Mouse (Mus musculus): ENCODE measurements at regions not wholly inside any gene's neighbourhood (a gene's known extent, or its start where the extent isn't known, plus 50 kb on each side); places are given as distances from the start of the nearest gene placed in this dataset.

GRCm38 (mm10) chr4:140463296-140463695 is 202.5 kb downstream of the Arhgef10l start:
- no peak for ATAC-seq (replicated peaks; ENCODE audit: poor library complexity, severe bottlenecking)

DNA sequence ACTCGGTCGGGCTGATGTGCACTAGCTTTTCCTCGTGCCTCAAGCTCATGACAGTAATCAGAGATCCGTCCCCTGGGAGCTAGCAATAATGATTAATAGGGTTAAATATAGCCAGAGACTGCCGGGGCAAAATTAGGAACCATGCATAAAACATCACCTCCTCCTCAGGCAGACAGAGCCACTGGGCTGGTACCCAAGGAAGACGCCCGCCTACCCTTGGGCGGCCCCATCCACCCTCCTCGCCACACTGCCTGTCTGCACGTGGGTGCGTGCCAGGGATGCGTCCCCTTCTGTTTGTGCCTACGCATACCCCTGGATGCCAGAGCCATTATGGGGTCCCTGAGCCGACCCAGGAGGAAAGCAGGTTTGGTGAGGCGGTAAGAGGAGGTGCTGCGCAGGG is 204.5 kb downstream of the Arhgef10l start:
- ATAC-seq (replicated peaks; ENCODE audit: poor library complexity, severe bottlenecking), result no peak

- no peak for ATAC-seq (replicated peaks; ENCODE audit: poor library complexity, severe bottlenecking)
Measured at GRCm38 (mm10) chr4:140449062-140449461, 202.5 kb upstream of the Igsf21 start.

GRCm38 (mm10) chr4:140446455-140446854 is 199.9 kb upstream of the Igsf21 start:
- no peak for ATAC-seq (replicated peaks; ENCODE audit: poor library complexity, severe bottlenecking)

DNA sequence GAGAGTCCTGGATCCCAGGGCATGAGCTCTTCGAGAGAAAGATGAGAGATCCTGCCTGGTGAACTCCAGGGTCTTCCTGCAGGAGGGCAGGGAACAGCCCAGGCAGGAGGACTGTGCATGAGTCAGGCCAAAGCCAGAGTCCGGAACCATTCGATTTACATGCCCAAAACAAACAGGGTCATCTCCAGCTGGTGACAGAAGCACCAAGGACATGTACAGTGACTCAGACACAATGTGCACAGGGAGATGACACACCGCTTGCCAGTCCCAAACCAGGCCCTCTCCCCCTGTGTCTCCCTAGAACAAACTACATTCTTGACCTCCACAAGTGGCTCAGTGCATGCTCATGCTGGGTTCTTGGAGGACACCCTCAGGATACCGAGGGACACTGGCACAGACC is 199.3 kb upstream of the Igsf21 start:
- no peak for ATAC-seq (replicated peaks; ENCODE audit: poor library complexity, severe bottlenecking)

GRCm38 (mm10) chr4:140443221-140443620 is 196.6 kb upstream of the Igsf21 start:
- no peak for ATAC-seq (replicated peaks; ENCODE audit: poor library complexity, severe bottlenecking)

DNA sequence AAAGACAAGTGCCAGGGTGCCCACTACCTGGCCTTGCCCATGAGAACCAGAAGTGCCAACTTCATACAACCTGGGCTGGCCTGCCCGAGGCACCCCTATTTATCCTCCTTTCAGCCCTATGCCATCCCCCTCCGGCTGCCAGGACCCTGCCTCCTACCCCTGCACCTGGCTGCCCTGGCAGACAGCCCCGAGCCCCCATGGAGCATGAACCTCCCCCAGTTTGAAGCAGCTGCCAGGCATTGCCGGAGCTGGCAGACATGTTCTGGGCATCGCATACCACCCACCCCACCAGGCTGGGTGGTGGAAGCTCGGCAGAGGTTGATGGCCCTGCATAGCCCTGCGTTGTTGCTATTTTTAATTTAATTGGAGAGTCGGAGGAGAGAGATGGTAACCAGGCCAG is 195.2 kb upstream of the Igsf21 start:
- no peak for ATAC-seq (replicated peaks; ENCODE audit: poor library complexity, severe bottlenecking)

- no peak; the same call in 1 of the 2 replicates for ATAC-seq (replicated peaks; ENCODE audit: poor library complexity, severe bottlenecking)
Measured at GRCm38 (mm10) chr4:140439856-140440255, 193.3 kb upstream of the Igsf21 start.

DNA sequence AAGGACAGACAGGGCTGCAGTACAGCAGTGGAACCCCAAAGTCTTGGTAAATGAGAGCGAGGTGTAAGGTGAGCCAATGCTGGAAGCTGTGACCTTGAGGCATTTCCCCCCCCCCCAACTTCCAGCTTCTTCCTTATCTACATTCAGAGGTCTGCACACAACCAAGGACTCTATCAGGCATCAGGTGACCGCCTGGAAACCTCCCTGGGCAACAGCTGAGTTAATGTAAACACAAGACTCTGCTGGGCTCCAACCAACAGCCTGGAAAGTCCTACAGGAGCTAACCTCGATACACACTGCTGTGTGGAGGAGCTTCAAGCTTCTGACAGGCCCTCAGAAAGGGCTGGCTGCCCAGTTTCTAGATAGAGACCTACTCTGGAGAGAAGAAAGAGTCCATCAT is 189.4 kb upstream of the Igsf21 start:
- ATAC-seq (replicated peaks; ENCODE audit: poor library complexity, severe bottlenecking), result no peak

GRCm38 (mm10) chr4:140433744-140434542 is 187.4 kb upstream of the Igsf21 start:
- ATAC-seq (replicated peaks; ENCODE audit: poor library complexity, severe bottlenecking), result no peak

DNA sequence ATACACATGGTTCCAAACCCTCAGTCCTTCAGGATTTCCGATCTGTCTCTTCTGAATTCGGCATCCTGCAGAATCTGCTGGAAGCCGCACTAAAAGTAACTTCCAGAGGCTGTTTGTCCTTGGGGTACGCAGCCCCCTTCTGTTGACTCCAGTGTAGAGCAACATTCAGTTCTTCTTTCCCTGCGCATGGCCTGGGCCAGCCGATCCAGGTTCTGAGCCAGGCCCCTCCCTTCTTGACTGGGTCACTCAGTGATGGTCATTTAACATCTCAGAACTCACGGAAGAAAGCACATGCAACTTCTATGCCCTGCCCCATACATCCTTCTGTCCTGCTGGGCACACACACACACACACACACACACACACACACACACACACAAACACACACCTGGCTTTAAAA is 185.5 kb upstream of the Igsf21 start:
- ATAC-seq (replicated peaks; ENCODE audit: poor library complexity, severe bottlenecking), result no peak

DNA sequence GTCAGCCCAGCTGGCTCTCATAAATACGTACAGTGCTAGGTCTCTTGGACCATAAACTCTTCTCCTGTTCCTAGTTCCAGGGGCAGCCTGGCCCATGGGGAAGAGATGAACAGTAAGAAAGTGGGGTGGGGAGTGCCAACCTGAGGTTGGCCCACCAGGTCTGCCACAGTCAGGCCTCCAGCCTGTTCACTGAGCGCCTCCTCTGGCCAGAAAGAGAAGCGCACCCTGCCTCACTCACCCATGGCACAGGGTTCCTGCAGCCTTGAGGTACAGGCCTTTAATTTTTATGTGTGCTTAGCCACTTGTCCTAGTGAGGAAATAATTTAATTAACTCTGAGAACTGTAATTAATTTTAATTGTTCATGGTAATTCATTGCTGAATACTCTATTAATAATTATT is 180.5 kb upstream of the Igsf21 start:
- ATAC-seq (replicated peaks; ENCODE audit: poor library complexity, severe bottlenecking), result no peak

DNA sequence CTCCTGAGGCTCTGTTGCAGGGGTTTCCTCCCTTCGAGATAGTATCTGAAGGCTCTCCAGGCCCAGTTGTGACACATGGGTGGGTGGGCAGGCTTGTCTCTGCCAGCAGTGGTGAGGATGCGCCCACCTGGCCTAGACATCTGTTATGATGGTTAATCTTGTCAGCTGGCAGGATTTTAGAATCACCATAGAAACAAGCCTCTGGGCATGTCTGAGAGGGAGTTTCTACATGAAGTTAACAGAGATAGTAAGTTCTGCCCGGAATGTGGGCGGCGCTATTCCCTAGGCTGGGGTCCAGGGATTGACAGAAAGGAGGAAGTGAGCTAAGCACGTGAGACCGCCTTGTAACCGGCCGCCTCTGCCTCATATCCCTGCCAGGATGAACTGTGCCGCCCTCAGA is 177.2 kb upstream of the Igsf21 start:
- ATAC-seq (replicated peaks; ENCODE audit: poor library complexity, severe bottlenecking), result no peak

GRCm38 (mm10) chr4:140421926-140422585 is 175.5 kb upstream of the Igsf21 start:
- no peak for ATAC-seq (replicated peaks; ENCODE audit: poor library complexity, severe bottlenecking)

- no peak for ATAC-seq (replicated peaks; ENCODE audit: poor library complexity, severe bottlenecking)
Measured at GRCm38 (mm10) chr4:140419720-140420412, 173.3 kb upstream of the Igsf21 start.

DNA sequence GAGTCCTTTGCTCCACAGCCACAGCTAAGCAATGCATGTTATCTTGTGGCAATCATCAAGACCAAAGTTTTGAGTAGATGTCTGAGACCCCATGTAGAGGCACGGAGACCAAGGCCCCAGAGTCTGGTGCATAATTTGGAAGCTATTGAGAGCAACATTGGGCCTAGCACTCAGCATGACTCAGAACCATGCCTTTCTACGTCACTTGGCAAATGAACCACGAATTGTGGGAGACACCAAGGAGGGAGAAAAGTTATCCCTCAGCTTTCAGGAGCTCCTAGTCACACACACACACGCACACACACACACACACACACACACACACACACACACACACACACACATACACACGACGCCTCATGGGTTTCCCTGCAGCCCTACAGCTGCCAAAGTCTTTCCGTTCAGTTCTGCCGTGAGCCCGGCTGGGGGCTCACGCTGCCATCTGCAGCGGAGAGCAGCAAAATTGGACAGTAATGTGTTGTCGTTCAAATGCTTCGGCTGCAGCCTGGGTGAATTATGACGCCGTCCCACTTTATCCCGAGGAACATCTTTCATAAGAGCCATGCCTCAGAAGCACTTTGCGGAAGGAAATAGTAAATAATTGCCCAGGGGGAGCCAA is 165.8 kb upstream of the Igsf21 start:
- no peak for ATAC-seq (replicated peaks; ENCODE audit: poor library complexity, severe bottlenecking)

- ATAC-seq (replicated peaks; ENCODE audit: poor library complexity, severe bottlenecking), result no peak
Measured at GRCm38 (mm10) chr4:140408446-140408845, 161.9 kb upstream of the Igsf21 start.

- no peak for ATAC-seq (replicated peaks; ENCODE audit: poor library complexity, severe bottlenecking)
Measured at GRCm38 (mm10) chr4:140406913-140407312, 160.3 kb upstream of the Igsf21 start.

DNA sequence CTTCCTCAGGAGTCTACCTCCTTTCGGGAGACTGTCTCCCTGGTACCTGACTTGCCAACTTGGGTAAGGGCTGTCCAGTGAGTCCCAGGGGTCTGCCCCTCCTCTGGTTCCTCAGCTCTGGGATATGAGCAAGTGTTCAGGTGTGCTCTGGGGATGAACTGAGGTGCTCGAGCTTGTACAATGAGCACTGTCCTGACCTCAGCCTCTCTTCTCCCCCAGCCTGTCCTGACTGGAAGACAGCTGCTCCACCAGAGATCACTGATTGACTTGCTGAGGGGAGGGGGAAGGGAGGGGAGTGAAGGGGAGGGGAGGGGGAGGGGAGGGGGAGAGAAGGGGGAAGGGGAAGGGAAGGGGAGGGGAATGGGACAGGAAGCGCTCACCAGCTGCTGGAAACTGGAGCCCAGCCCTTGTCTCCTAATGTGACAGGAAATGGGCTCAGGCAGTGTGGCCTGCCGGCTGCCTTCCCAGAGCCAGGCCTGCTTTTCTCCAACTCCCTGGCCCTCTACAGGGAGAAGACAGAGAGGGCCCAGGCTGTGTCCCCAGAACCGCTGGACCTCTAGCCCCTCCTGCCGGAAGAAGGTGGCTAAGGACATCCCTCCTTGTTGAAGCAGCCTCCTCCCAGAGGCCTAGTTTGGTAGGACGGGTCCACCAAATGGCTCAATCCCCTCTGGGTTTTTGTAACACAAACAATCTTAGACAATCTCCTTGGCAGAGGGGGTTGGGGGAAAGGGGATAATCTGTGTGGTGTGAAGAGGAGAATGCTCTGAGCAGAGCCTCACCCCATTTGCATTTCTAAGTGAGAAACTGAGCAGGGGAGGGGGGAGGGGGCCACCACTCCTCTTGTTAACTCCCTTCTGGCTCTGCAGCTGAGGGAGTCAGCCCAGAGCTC is 159.7 kb upstream of the Igsf21 start:
- ATAC-seq (replicated peaks; ENCODE audit: poor library complexity, severe bottlenecking), result no peak

DNA sequence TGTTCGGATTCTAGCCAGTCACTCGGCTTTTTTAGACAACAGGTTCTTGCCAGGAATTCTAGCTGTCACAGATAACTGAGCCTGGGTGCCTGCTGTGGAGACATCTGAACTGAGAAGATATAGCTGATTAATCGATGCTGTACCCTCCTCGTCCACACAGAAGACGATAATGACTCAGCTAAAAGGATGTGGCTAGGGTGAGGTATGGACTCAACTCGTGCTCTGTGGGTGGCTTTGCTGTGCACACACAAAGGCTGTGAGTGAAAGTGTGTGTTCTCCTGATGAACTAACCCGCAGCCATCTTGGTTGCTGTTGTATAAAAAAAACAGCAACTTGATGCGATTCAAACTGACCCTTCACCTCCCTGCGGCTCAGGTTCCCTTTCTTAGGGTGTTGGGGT is 158.8 kb upstream of the Igsf21 start:
- no peak for ATAC-seq (replicated peaks; ENCODE audit: poor library complexity, severe bottlenecking)

Measured in granulocyte monocyte progenitor cell, adult 5-6 weeks (primary cell).